Mouse (Mus musculus) B cell, adult 67 days (primary cell): ENCODE results near the gene Ralgds. TPM values are rescaled to one million over a fixed set of nuclear protein-coding genes. Genes with fewer than 3 reads are reported as not detected.

Experiments used
- total RNA-seq, 2 experiments: library from RNA; stranded (reverse); gene quantifications; 4 replicates each; pipeline ENCODE4 v1.2.4; 2023

The Ralgds gene
- total RNA-seq, result 100 to 1,000 TPM in 1 of 2 experiments, 10 to 100 TPM in 1; 68.6 to 101 TPM

GRCm38 (mm10) chr2:28512798-28513401 lies at the start of gene Ralgds:
Gene Ralgds, plus strand, starts transcription at chr2:28513125.

GRCm38 (mm10) chr2:28465836-28466518 lies 46.9 kb upstream of the Ralgds start, which contains the start of gene 1700007K13Rik:
Gene 1700007K13Rik, minus strand, starts transcription at chr2:28466332.

GRCm38 (mm10) chr2:28467860-28468485 lies 45.0 kb upstream of the Ralgds start, which contains the start of gene Mrps2:
Gene Mrps2, plus strand, starts transcription at chr2:28468066.

DNA sequence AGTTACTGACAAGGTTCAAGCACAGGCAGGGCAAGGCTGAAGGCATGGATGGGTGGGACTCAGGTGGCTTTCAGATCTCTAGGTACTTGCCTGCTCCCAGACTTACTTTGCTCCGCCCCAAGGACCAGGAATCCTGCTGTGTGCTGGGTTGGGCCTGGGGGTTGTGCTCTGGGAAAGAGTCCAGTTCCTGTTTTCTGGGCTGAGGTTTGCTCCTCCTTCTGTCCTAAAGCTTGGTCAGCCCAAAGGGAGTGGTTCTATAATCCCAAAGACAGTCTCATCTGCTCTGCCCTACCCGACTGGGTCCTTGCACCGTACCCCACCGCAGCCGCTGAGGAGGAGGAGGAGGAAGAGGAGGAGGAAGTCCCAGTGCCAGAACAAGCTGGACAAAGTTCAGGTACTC lies 16.3 kb upstream of the Ralgds start, which contains the start of gene Gbgt1:
TSS of gene Gbgt1 (plus strand) at position 221 of the 400 bp plus-strand sequence.

DNA sequence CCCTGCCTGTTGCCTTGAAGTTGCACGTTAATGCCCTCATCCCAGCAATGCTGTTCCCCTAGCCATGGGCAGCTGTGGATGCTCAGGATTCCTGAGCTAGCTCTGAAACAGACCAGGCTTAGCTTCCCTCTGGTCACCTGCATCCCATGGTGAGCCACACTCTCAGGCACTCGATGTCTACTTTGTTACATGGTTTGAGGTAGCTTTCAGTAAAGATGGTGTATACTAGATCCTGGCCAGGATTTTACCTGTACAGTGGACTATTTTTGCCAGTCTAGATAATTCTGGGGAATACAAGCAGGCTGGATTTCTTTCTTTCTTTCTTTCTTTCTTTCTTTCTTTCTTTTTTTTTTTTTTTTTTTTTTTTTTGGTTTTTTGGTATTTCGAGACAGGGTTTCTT lies 7.1 kb upstream of the Ralgds start, which contains the start of gene Gm10134:
TSS of gene Gm10134 (plus strand) at position 301 of the 400 bp plus-strand sequence.

DNA sequence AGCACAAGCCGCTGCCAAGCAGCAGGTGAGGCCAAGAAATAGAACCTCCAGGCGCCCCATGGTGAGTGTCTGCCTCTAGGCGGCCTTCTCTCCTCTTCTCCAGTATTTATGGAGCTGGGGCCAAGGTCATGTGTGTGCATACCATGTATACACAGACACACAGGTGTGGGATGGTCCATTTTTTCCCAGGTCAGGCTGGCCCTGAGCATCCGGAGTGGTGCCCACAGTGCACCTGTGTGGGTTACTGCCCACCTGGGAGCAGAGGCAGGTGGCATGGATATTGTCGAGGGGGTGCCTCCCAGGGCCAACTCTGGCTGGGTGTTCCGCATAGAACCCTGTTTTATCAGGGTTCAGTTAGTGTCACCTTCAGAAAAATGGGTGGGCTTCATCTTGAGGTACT lies 50.4 kb downstream of the Ralgds start, which contains the start of gene Cel:
TSS of gene Cel (minus strand) at position 101 of the 400 bp plus-strand sequence.

DNA sequence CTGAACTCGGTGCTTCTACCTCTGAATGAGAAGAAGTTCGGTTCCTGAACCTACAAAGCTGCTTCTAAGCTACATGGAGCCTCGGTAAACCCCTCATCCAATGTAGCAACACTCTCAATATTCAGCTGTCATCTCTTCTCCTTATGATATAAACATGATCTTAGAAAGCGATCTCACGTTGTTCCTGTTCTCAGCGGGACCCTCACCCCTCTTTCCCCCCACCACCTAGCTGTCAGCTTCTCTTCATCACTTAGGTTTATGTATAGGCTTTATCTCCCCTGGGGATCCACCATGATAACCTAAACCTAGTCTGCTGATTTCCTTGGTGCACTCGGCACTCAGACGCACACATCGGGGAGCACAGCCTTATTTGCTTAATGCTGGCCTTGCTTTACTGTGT lies 70.7 kb downstream of the Ralgds start, which contains the start of gene Gtf3c5:
TSS of gene Gtf3c5 (minus strand) at position 101 of the 400 bp plus-strand sequence.

Other genes starting within 250 kb of the Ralgds start
- gene Ppp1r26, start 66.3 kb upstream of the Ralgds start, total RNA-seq, result under 1 TPM in 1 of 2 experiments, not detected in 1; 0.09 TPM
- not detected for gene 1700007K13Rik, start 46.8 kb upstream of the Ralgds start, total RNA-seq
- gene Mrps2, start 45.1 kb upstream of the Ralgds start, total RNA-seq, result 10 to 100 TPM; 25.9 to 27.7 TPM
- gene Gbgt1, start 16.2 kb upstream of the Ralgds start, total RNA-seq, result not detected
- 1 to 10 TPM in 1 of 2 experiments, not detected in 1; 3.0 TPM for gene Gm10134, start 7.0 kb upstream of the Ralgds start, total RNA-seq
- gene Cel, start 50.3 kb downstream of the Ralgds start, total RNA-seq, result not detected
- 10 to 100 TPM; 27.5 to 31.1 TPM for gene Gtf3c5, start 70.6 kb downstream of the Ralgds start, total RNA-seq
- gene Gfi1b, start 108.9 kb downstream of the Ralgds start, total RNA-seq, result not detected
- gene Tsc1, start 128.1 kb downstream of the Ralgds start, total RNA-seq, result 10 to 100 TPM; 43.8 to 51.3 TPM
- 1 to 10 TPM; 2.6 to 3.2 TPM for gene Spaca9, start 186.6 kb downstream of the Ralgds start, total RNA-seq
- gene Ak8, start 187.0 kb downstream of the Ralgds start, total RNA-seq, result 1 to 10 TPM in 1 of 2 experiments, under 1 TPM in 1; 0.99 to 1.7 TPM